Mouse (Mus musculus) lung, embryonic 15.5 days (tissue): ENCODE results near the gene Exph5. TPM values are rescaled to one million over a fixed set of nuclear protein-coding genes. Genes with fewer than 3 reads are reported as not detected.
A peak's percentile ranks its signal among the peaks of the same experiment; 100 is the strongest.

Source experiments
- ATAC-seq: fragments of 200-750 bp; cut with Nextera tagmentation; 2 replicates; pipeline ENCODE4 v1.8.0; 2017; ENCODE audit warnings: moderate number of reproducible peaks, borderline replicate concordance; ENCODE audit not compliant: low FRiP score, low TSS enrichment; ENCODE audit errors: extremely low read depth
- H3K27ac ChIP-seq: fragments of 300-500 bp; sonication (generic); 2 replicates; pipeline ENCODE4 v1.5.1; 2015; ENCODE audit warnings: moderate library complexity, mild to moderate bottlenecking, inconsistent platforms
- H3K27me3 ChIP-seq: fragments of 300-500 bp; sonication (generic); 2 replicates; pipeline ENCODE4 v1.6.1; 2015; ENCODE audit warnings: inconsistent platforms
- H3K36me3 ChIP-seq: fragments of 300-500 bp; sonication (generic); 2 replicates; pipeline ENCODE4 v1.6.1; 2015; ENCODE audit warnings: inconsistent platforms
- H3K4me1 ChIP-seq: fragments of 300-500 bp; sonication (generic); 2 replicates; pipeline ENCODE4 v1.6.1; 2015; ENCODE audit warnings: inconsistent platforms
- H3K4me2 ChIP-seq: fragments of 300-500 bp; sonication (generic); 2 replicates; pipeline ENCODE4 v1.6.1; 2015; ENCODE audit warnings: inconsistent platforms, mild to moderate bottlenecking, moderate library complexity
- H3K4me3 ChIP-seq: fragments of 300-500 bp; sonication (generic); 2 replicates; pipeline ENCODE4 v1.5.1; 2015; ENCODE audit warnings: mild to moderate bottlenecking, inconsistent platforms
- H3K9ac ChIP-seq: fragments of 300-500 bp; sonication (generic); 2 replicates; pipeline ENCODE4 v1.6.1; 2015; ENCODE audit warnings: inconsistent platforms
- H3K9me3 ChIP-seq: fragments of 300-500 bp; sonication (generic); 2 replicates; pipeline ENCODE4 v1.6.1; 2016; ENCODE audit warnings: inconsistent platforms
- WGBS: fragments of 180-500 bp; shearing (Covaris S2); methylation state at CpG from one replicate; pipeline ENCODE4 v1.1.7; 2015; 5-methylcytosine and 5-hydroxymethylcytosine counted together
- polyA plus RNA-seq: library from polyadenylated mRNA; unstranded; fragments of >200 nt; fragmentation: Nextera tagmentation; extraction: Ambion mirVana; gene quantifications from 2 replicates; pipeline ENCODE4 v1.2.1, GENCODE M21; 2015

Gene Exph5
- polyA plus RNA-seq, 1 experiment from 2014 or later, result 7.0 TPM

- Histone ChIP-seq H3K9ac (no peak overlapping the region), H3K36me3 (no peaks in the 10 kb centered on the region), H3K27ac (peak overlapping the region; percentile 38), H3K4me1 (peaks cover 22% of the 10 kb centered on the region), H3K4me3 (no peak overlapping the region), H3K27me3 (no peaks in the 10 kb centered on the region), H3K4me2 (no peak overlapping the region), H3K9me3 (no peaks in the 10 kb centered on the region)
- ATAC-seq, result no peak
- WGBS, result 68% methylated on average over 8 of the region's 8 CpGs
Observed at GRCm38 (mm10) chr9:53321683-53322082, 20.2 kb downstream of the Exph5 start.

DNA sequence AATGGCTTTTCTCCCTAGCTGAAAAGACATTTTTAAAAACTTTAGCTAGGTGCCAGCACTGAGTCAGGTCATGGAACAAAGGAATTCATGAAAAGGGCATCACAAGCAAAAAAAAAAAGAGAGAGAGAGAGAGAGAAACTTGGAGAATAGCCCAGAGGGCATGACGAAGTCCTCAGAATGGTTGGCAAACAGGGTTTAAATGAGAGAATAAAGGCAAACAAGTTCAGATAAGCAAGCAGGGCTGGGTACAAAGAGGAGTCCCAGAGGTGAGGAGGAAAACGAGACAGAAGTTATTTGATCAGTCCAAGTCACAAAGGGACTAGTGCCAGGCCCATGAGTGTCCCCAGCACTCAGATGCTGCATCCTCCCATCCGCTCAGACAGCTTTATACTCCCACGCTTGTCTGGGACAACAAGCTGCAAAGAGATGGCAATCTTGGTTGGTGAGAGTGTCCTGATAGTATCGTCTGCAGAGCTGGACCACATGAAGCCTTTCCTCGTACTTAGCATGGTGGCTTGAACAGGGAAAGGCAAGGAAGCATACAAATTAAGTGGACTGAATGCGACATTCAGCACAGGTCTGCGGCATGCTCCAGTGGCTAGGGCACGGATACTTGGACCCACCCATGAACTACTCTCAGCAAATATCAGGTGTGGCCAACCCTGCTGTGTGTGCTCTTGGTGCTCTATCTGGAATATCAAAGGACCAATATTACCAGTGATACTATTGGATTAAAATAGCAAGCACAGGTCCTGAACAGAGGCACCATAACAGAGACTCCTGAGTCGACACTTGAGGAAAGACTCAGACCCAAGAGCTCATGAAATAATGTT is 22.2 kb downstream of the Exph5 start:
- 59% methylated on average over 10 of the region's 10 CpGs for WGBS
- ATAC-seq, result no peak
- Histone ChIP-seq H3K9ac (no peak overlapping the region), H3K27me3 (no peaks in the 10 kb centered on the region), H3K4me1 (peaks cover 22% of the 10 kb centered on the region), H3K9me3 (no peaks in the 10 kb centered on the region), H3K4me3 (no peak overlapping the region), H3K36me3 (no peaks in the 10 kb centered on the region), H3K4me2 (0 out of 2 replicates have a peak overlapping the region, but pooled peaks have one; percentile 2), H3K27ac (peak overlapping the region; percentile 86)

- no peak overlapping the region for H3K4me2 ChIP-seq
- H3K27ac ChIP-seq, result peak overlapping the region; percentile 76
- 15% methylated on average over 4 of the region's 4 CpGs for WGBS
Observed at GRCm38 (mm10) chr9:53325363-53326090, 24.1 kb downstream of the Exph5 start.

DNA sequence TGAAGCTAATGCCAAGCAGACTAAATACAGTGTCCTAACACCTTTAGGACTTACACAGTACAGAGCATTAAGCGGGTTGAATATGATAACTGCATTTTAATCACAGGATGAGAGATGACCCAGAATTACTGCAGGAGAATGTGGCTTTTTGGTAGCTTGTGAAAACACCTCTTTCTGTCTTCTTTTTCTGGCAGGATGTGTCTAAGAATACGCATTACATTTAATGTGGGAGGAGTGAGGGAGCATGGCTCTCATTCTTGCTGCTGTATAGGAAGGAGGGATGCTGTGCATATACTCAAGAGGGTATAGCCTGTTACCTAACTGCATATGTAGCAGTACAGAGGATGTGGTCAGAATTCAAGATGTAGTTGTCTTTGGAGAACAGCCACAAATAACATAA is 26.7 kb downstream of the Exph5 start:
- H3K27me3 ChIP-seq, result no peaks in the 10 kb centered on the region

More at GRCm38 (mm10) chr9:53325363-53326090, 24.1 kb downstream of the Exph5 start:
- H3K9me3 ChIP-seq, result no peaks in the 10 kb centered on the region
- H3K36me3 ChIP-seq, result no peaks in the 10 kb centered on the region
- H3K9ac ChIP-seq, result no peak overlapping the region
- H3K4me1 ChIP-seq, result peaks cover 31% of the 10 kb centered on the region
- no peak overlapping the region for H3K4me3 ChIP-seq
- H3K27me3 ChIP-seq, result no peaks in the 10 kb centered on the region
- ATAC-seq, result peak; percentile 46; the same call in 1 of the 2 replicates

DNA sequence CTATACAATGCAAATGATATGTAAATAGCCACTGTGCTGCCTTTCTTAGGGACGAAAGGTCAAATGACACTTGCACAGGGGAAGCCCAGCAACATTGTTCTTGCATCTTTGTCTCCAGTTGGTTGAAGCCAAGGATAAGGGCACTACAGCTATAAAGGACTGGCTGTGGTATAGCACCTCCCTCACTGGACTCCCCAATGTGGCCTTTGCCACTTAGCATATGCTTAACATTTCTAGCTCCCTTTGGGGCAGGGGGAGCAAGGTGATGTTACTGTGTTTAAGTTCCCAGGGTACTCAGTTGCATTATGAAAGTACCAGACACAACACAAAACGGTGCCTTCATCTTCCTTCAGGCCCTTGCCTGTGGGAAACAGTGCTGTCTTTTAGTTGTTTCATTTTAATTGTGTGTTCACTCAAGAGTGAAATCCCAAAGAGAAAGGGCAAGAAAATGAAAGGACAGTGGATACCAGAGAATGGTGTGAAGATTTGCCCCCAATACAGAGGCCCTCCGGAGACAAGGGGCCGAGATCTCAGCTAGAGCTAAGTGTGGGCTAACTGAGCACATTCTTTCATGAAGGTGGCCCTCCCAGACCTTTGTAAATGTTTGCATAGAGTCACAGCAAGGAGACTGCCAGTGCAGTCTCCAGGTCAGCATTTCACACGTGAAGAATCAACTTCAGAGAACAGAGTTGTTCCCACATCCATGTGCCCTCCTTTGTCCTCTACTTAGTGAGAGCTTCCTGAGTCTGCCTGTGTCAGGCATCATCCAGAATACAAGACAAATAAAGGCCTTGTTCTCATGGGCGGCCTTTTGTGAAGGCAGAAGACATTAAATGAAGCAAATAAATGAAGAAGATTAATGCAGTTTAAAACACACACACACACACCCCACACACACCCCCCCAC is 28.1 kb downstream of the Exph5 start:
- WGBS, result 46% methylated on average over 6 of the region's 6 CpGs
- H3K9ac ChIP-seq, result no peak overlapping the region
- H3K36me3 ChIP-seq, result no peaks in the 10 kb centered on the region
- no peak overlapping the region for H3K4me3 ChIP-seq
- no peak overlapping the region for H3K4me2 ChIP-seq
- no peak for ATAC-seq
- 0 out of 2 replicates have a peak overlapping the region, but pooled peaks have one; percentile 16 for H3K27ac ChIP-seq
- H3K9me3 ChIP-seq, result no peaks in the 10 kb centered on the region
- H3K27me3 ChIP-seq, result no peaks in the 10 kb centered on the region
- H3K4me1 ChIP-seq, result peaks cover 16% of the 10 kb centered on the region

More for the DNA sequence above, 26.7 kb downstream of the Exph5 start:
- Histone ChIP-seq H3K9me3 (no peaks in the 10 kb centered on the region), H3K4me2 (no peak overlapping the region), H3K36me3 (no peaks in the 10 kb centered on the region), H3K9ac (no peak overlapping the region), H3K4me1 (peaks cover 27% of the 10 kb centered on the region), H3K27ac (no peak overlapping the region), H3K4me3 (no peak overlapping the region)
- no peak for ATAC-seq
- WGBS, result 77% methylated on average over 2 of the region's 2 CpGs

DNA sequence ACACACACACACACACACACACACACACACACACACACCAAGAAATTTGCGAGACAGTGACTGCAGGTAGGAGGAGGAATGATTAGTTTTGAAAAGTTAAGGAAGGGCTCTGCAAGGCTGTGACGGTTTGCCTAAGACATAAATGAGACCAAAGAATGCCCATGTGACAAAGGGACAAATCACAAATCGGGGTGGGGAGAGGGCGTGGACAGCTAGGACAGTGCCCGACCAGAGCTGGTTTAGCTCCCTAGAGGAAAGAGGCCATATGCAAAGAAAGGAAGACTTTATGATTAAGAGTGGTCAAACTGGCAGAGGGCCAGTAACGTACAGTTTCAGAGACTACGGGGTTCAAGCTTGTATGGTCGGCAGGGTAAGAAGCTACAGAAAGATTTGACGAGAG is 28.8 kb downstream of the Exph5 start:
- H3K4me1 ChIP-seq, result peaks cover 15% of the 10 kb centered on the region
- no peak overlapping the region for H3K4me2 ChIP-seq
- H3K4me3 ChIP-seq, result no peak overlapping the region
- H3K36me3 ChIP-seq, result no peaks in the 10 kb centered on the region
- H3K27ac ChIP-seq, result 0 out of 2 replicates have a peak overlapping the region, but pooled peaks have one; percentile 10
- WGBS, result 62% methylated on average over 9 of the region's 9 CpGs
- peak; percentile 31; the same call in 1 of the 2 replicates for ATAC-seq
- no peaks in the 10 kb centered on the region for H3K9me3 ChIP-seq
- no peak overlapping the region for H3K9ac ChIP-seq
- no peaks in the 10 kb centered on the region for H3K27me3 ChIP-seq

DNA sequence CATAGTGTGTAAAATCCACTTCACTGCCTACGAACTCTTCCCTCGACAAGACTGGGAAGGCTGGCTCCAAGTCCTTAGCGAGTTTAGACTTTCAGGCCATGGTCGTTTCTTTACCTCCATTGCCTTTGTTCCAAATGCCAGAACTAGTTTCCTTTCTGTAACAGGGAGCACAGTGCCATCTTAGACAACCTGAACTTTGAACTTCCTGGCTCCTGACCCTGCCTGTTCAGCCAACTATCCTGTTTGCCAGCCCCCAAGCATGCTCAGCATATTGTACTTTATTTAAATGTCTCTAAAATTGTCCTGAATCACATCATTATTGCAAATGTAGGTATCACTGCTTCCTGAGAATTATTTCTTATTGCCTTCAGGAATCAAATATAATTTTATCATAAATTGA is 32.0 kb downstream of the Exph5 start:
- H3K27ac ChIP-seq, result no peak overlapping the region
- H3K9me3 ChIP-seq, result no peaks in the 10 kb centered on the region
- no peaks in the 10 kb centered on the region for H3K36me3 ChIP-seq
- no peaks in the 10 kb centered on the region for H3K27me3 ChIP-seq
- H3K4me1 ChIP-seq, result peaks cover 9% of the 10 kb centered on the region; the same call in 1 of the 2 replicates
- no peak overlapping the region for H3K9ac ChIP-seq
- WGBS, result 61% methylated on average over 4 of the region's 4 CpGs
- no peak for ATAC-seq
- H3K4me2 ChIP-seq, result no peak overlapping the region
- no peak overlapping the region for H3K4me3 ChIP-seq

DNA sequence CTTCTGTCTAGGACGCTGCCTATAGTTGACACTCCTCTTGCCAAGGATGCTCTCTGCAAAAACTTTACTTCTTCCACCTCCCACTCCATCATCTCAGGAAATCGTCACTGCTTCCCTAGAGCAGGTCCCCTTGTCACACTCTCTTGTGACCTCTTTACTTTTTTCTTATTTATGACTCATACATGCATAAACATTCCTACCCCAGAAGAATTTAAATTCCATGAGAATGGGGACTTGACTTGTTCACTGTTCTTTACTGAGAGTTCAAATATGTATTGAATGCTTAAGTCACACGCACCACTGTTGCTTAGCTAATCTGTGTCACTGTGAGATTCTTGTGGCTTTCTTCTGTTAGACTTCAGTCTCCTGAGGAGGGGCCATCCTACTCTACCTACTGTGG is 33.7 kb downstream of the Exph5 start:
- Histone ChIP-seq H3K4me3 (no peak overlapping the region), H3K36me3 (no peaks in the 10 kb centered on the region), H3K27me3 (no peaks in the 10 kb centered on the region), H3K4me1 (peaks cover 7% of the 10 kb centered on the region; the same call in 1 of the 2 replicates), H3K27ac (no peak overlapping the region), H3K9ac (no peak overlapping the region), H3K9me3 (no peaks in the 10 kb centered on the region), H3K4me2 (no peak overlapping the region)
- WGBS, result 61% methylated on average over 3 of the region's 3 CpGs
- ATAC-seq, result no peak

GRCm38 (mm10) chr9:53339603-53340002 is 38.1 kb downstream of the Exph5 start:
- Histone ChIP-seq H3K4me2 (no peak overlapping the region), H3K9me3 (no peaks in the 10 kb centered on the region), H3K27ac (no peak overlapping the region)

GRCm38 (mm10) chr9:53340328-53340916 is 39.0 kb downstream of the Exph5 start:
- Histone ChIP-seq H3K4me2 (peak overlapping the region; percentile 70), H3K36me3 (no peaks in the 10 kb centered on the region), H3K4me3 (peak overlapping the region; percentile 50), H3K9me3 (no peaks in the 10 kb centered on the region), H3K9ac (peak overlapping the region; percentile 53; the same call in 1 of the 2 replicates), H3K27ac (peak overlapping the region; percentile 90), H3K4me1 (0 out of 2 replicates have a peak, but pooled peaks cover 3% of the 10 kb centered on the region), H3K27me3 (no peaks in the 10 kb centered on the region)
- 25% methylated on average over 17 of the region's 17 CpGs for WGBS
- ATAC-seq, result no peak

More at GRCm38 (mm10) chr9:53339603-53340002, 38.1 kb downstream of the Exph5 start:
- ATAC-seq, result no peak
- H3K36me3 ChIP-seq, result no peaks in the 10 kb centered on the region
- no peaks in the 10 kb centered on the region for H3K27me3 ChIP-seq
- H3K4me3 ChIP-seq, result no peak overlapping the region
- no peak overlapping the region for H3K9ac ChIP-seq
- 63% methylated on average over 7 of the region's 7 CpGs for WGBS
- H3K4me1 ChIP-seq, result 0 out of 2 replicates have a peak, but pooled peaks cover 3% of the 10 kb centered on the region

- peak overlapping the region; percentile 53 for H3K9ac ChIP-seq
- WGBS, result 2% methylated on average over 14 of the region's 14 CpGs
- 0 out of 2 replicates have a peak, but pooled peaks cover 3% of the 10 kb centered on the region for H3K4me1 ChIP-seq
- no peaks in the 10 kb centered on the region for H3K27me3 ChIP-seq
- H3K4me3 ChIP-seq, result peak overlapping the region; percentile 50
- H3K27ac ChIP-seq, result peak overlapping the region; percentile 90
- peak overlapping the region; percentile 70 for H3K4me2 ChIP-seq
- no peaks in the 10 kb centered on the region for H3K36me3 ChIP-seq
- peak; percentile 64; the same call in 1 of the 2 replicates for ATAC-seq
- no peaks in the 10 kb centered on the region for H3K9me3 ChIP-seq
Observed at GRCm38 (mm10) chr9:53340969-53341368, 39.5 kb downstream of the Exph5 start.
